Mouse (Mus musculus) kidney, adult 18-20 months (tissue): ENCODE results near the gene Dnajc4.
A peak's percentile ranks its signal among the peaks of the same experiment; 100 is the strongest.
"Not testable (repeated sequence)": the region's sequence is repeated elsewhere in the genome, so short reads cannot be mapped to it uniquely, and the experiment has no call there.

Source experiments
- DNase-seq: peaks from one replicate; pipeline ENCODE4 v3.0.0; 2021

Gene Dnajc4

DNA sequence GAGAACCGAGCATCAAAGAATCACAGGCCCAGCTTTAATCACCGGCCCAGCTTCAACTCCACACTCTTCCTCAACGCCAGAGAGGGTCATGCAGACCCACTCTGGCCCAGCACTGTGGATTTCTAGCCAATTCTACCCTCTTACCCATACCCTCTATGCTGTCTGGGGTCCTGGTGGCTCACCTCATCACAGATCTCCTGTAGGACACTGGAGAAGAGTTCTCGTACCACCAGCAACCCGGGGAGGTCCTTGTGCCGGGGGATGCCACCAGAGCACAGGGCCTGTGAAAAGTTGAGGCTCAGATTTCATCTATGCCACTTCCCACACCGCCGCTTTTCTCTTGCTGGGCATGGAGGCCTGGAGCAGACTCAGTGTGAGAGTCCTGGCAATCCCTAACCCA lies 2.1 kb upstream of the Dnajc4 start:
- DNase-seq: no peak

DNA sequence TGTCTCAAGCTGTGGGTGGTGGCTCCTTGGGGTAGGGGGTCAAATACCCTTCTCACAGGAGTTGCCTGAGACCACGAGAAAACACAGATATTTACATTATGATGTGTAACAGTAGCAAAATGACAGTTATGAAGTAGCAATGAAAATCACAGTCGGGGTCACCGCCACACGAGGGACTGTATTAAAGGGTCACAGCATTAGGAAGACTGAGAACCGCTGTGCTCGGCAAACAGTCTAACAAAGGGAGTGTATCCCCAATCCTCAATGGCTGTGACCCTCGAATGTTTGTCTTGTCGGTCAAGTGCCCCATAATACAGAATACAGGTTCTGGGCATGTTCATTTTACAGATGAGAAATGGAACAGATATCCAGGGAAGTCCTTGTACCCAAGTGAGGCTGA lies 1.6 kb upstream of the Dnajc4 start:
- DNase-seq: no peak

DNA sequence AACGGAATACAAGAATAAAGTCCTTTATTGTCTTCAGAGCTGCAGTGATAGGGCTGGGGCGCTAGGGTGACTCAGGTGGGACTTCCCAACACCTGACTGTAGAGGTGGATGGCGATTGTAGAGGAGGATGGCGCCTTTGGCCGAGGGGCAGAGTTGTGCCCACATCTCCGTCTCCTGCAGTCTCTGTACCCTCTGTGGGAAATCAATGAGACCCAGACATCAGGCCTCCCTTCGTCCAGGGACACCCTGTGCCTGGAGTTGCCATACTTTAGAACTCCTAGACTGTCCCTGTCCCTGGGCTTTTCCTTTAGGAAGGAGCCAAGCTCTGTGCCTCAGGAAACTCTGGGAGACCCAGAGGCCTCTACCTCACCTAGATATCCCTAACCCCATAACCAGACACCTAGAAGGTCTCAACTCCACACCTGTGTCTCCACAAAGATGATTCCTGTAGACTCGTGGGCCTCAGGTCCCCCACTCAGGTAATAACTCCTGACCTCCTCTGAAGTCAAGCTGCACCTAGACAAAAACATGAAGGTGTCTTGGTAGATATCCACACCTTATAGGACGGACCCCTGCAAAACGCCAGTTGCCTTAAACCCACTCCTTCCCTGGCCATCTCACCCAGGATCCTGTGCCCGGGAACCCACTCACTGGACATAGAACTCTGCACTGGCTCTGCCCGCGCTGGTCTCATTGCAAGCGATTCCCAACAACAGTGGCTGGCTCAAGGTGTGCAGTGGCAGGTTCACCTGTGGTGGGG lies 819 bp upstream of the Dnajc4 start:
- no peak for DNase-seq

DNA sequence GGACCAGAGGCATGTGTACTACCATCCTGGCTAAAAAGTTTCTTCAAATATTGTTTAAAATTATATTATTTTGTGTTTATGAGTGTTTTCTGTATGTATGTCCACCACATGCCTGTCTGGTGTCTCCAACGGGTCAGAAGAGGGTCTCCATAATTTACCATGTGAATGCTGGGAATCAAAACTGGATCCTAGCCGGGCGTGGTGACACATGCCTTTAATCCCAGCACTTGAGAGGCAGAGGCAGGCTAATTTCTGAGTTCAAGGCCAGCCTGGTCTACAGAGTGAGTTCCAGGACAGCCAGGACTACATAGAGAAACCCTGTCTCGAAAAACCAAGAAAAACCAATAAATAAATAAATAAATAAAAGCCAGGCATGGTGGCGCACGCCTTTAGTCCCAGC lies 1.2 kb downstream of the Dnajc4 start:
- DNase-seq: not testable (repeated sequence)

DNA sequence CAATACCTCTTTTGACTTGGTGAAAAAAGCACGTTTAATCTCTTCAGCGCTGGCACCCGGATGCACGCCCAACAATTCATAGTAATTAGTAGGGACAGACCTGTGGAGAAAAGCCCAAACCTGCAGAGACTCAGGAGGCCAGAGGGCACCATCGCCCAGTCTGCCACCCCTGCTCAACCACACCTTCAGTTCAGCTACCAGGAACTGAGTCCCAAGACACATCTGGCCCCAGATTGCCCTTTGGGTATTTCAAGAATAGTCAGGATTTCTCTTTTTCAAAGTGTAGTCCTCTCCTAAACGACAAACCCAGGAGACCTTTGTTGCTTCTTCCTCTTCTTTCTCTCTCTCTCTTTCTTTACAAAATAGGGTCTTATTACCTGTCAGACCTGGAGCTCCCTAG lies 1.7 kb downstream of the Dnajc4 start:
- DNase-seq: no peak

DNA sequence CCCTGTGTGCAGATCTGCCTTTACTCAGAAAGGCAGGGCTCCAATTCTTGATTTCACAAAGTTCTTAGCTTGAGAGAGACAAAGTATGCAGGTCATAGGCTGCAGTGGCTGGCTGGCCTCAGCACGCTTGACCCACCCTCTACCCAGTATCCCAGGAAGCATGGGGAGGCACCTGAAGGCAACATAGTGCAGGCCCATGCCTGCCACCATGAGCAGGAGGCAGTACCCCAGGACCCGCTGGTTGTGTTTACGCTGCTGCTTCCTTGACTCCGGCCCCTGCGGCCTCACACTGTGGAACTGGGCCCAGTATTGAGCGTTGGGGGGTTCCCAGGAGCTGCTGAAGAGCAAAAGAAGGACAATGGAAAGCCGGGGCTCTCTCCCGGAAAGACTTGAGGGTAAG lies 3.1 kb downstream of the Dnajc4 start:
- DNase-seq: no peak

DNA sequence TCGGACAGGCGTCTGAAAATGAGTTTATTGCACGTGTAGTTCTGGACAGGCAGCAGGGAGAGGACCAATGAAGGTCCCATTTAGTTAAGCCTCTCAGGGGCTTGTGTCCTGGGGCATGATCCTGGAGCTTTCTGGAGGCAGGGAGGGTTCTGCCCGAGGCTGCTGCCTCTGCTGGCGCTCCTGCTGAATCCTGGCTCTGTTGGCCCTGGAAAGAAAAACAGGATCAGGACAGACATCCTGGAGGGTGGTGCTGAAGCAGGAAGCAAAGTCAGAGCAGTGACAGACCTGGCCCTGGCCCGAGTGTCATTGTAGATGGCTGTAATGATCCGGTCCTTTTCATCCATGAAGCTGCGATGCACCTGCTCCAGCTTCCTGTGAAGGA lies 4.5 kb downstream of the Dnajc4 start:
- DNase-seq: no peak

DNA sequence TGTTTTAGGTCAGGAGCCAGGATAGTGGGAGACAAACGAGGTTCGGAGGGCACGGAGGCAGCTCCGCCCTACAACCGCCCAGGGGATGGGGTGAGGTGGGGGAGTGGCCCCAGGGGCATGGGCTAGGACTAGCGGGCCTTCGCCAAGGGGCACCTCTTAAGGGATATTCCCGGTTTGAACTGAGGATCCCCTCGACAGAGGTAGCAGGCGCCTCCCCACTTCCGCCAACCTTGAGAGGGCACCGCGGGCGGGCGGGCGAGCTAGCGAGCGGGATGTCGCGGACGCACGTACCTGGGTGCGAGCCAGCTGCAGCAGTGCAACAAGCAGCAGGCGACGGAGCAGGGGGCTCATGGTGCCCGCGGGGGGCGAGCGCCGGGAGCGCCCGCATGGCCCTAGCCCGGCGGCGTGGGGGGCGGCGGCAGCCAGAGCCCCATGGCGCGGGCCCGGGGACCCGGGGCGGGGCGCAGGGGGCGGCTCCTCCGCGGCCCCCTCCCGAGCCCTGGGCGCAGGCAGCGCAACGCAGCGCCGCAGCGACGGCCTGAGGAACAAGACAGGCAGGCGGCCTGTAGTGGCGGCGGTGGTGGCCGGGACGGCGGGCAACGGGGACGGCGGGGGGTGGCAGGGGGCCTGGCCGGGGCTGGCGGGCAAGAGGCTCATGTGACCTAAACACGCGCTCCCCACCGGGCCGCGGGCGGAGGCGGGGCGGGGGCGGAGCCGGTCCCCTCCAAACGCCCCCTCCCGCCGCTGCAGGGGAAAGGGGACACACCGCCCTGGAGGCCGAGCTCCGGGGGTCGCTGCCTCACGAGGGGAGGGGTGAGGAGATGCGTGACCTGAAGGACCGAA lies 5.1 kb downstream of the Dnajc4 start, which contains the start of gene Vegfb:
Gene Vegfb, minus strand, starts transcription at position 591 of the 843 bp plus-strand sequence.
- DNase-seq: peak; percentile 82

DNA sequence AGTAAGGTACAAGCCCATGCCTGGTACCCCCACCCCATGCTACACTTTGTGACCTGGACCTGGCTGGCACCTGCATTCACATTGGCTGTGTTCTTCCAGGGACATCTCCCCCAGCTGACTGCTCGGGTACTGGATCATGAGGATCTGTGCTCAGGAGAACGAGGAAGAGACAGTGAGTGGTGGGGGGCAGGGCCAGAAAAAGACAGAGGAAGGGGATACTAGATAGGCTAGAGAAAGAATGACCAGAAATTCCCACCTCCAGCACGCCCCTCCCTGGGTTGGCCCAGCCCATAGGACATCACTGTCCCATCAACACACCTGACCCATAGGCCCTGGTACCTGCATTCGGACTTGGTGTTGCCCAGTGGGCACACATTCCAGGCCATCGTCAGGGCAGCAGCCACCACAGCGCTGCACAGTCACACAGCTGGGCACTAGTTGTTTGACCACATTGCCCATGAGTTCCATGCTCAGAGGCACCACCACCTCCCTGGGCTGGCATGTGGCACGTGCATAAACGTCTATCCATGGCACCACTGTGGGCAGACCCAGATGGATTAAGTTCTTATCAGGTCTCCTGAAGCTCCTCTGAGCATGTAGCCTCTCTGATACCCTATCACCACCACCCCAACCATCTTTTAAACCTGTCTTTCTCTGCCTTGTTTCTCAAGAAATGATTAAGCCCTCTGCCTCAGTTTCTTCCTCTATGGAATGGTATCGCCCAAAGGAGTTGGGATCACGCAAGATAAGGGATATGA lies 6.2 kb downstream of the Dnajc4 start:
- no peak for DNase-seq

DNA sequence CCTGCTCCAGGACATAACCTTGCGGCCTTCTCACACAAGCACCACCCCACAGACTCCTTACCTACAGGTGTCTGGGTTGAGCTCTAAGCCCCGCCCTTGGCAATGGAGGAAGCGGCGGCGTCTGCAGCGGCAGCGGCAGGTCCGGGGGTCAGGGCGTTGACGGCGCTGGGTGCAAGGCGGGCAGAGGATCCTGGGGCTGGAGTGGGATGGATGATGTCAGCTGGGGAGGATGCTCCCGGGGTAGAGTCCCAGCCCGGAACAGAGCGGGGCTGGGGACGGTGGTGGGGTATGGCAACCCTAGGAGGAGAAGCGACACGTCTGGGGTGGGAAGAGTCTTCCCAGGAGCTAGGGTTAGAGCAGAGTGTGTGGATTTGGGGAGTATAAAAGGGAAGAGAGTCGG lies 7.1 kb downstream of the Dnajc4 start:
- no peak for DNase-seq

DNA sequence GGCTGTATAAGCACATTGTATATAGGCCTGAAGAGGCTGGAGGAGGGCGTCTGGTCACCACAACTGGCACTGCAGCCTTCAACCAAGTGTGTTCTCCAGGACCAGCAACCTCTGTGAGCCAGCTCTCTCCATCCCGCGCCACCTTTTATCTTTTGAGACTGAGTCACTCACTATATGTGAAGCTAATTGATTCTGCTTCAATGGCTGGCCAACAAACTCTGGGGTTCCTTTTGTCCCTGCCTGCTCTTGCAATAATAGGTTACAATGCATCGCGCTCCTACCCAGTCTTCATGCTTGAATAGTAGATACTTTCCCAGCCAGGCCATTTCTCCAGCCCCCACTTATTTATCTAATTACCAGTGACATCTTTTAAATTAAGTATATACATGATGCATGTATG lies 8.8 kb downstream of the Dnajc4 start:
- DNase-seq: no peak

DNA sequence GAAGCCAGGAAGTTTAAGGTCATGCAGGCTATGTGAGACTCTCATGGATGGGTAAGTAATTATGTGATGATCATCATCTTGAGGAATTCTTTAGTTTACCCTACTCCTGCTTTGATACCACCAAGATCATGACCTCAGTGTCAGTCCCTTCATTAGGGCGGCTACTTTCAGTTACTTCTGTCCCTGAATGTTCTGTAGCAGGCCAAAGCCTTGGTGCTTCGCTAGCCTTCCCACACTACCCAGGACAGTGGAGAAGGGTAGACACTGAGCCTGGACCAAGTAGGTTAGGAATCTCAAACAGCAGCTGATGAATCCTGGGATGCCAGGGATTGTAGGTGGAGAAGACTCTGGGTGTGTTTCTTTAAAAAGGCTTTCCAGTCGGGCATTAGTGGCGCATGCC lies 10.9 kb downstream of the Dnajc4 start:
- no peak for DNase-seq

DNA sequence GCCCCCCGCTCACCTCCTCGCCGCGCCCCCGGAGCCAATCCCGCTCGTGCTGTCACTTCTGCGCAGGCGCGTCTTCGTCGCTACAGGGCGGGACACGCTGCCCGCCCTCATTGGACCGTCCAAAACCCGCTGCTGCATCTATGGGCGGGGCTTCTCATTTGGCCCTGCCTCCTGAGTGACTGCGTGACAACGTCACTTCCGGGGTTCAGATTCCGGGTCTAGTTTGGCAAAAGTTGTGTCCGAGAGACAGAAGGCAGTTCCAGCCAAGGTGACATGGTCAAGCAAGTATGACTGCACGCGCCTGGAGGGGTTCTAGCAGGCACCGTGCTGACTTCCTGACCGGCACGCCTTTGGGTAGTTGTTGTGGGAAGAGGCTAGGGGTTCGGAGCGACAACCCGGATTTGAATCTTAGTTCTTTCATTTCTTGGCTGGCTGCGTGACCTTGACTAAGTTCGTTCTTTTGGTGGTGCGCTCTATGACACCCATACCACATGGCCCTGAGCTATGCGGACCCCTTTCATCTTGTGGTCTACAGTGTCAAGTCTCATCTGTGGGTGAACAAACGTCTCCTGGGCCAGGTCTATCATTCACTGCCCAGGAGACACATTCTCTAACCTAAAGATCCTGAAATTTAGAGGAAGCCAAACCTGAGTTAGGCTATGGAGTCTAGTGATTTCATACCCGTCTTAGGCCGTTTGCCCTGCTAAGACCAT lies 11.8 kb downstream of the Dnajc4 start, which contains the start of gene Fkbp2:
Gene Fkbp2, minus strand, starts transcription at position 121 of the 713 bp plus-strand sequence.
- DNase-seq: peak; percentile 99

DNA sequence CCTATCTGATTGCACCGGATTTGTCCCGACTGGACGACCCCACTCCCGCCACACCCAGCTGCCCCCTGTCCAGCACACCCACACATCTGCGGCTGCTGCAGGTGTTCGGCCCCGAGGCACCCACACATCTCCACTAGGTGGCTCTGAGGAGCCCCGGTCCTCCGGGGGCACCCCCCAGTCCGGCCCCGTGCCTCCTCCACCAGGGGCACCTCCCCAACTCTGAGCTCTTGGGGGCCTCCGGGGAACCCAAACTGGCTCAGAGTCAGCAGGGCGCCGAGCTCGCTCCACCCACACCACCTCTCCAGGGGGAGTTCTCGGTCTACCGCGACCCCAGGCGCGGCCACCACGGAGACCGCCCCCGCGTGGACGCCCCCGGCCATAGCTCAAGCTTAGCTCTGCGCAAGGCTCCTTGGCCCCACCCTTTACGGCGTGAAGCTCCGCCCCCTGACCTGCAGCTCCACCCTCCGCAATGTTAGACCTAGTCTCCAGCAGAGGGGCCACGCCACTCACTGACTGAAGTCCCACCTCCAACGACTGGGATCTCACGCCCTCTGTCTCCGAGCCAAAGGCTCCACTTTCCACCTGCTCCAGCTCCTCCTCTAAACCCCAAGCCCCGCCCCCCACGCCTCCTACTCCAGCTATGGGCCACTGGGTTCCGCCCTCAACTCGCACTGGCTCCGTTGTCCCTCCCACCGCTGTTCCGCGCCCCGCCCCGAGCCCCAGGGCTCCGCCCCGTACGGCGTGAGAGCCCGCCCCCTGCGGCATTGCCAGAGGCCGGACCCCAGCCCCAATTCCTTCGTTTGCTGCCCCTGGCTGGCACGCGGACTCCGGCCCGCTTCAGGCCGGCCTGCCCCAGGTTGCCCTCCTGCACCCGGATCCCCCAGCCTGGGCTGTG lies 12.6 kb downstream of the Dnajc4 start:
- peak; percentile 99 for DNase-seq

DNA sequence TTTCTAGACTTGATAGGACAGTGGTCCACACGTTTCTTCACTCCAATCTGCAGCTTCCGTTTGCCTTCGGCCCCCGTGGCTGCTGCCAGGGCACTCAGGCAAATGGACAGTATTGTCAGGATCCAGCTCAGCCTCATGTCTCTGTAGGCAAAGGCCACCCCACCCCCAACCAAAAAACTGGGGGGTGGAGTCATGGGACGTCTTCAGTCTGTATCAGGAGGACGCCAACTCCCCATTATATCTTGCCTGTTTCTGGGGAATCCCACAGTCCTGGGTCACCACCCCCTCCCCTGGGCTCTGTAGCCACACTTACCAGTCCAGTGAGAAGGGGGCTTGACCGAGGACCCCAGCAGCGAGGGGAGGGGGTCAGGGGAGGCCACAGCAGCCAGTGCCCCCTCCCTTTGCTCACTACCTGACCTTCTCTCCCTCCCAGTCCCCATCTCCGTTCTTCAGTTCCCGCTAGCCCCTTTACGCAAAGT lies 13.3 kb downstream of the Dnajc4 start:
- DNase-seq: no peak

DNA sequence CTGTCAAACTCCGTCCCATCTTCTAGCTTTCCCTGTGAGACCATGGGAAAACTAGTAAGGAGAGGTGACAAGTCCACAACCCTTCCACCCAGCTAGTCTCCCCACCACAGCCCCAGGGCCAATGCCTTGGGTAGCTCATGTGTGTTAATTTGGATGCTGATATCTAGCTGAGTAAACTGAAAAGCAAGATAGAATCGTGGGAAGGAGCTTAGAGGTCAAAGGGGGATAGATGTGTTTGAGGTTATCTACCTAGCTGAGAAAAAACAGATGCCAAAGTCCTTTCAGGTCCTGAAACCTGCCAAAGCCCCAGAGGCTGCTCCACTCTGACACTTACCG lies 13.8 kb downstream of the Dnajc4 start:
- no peak for DNase-seq

DNA sequence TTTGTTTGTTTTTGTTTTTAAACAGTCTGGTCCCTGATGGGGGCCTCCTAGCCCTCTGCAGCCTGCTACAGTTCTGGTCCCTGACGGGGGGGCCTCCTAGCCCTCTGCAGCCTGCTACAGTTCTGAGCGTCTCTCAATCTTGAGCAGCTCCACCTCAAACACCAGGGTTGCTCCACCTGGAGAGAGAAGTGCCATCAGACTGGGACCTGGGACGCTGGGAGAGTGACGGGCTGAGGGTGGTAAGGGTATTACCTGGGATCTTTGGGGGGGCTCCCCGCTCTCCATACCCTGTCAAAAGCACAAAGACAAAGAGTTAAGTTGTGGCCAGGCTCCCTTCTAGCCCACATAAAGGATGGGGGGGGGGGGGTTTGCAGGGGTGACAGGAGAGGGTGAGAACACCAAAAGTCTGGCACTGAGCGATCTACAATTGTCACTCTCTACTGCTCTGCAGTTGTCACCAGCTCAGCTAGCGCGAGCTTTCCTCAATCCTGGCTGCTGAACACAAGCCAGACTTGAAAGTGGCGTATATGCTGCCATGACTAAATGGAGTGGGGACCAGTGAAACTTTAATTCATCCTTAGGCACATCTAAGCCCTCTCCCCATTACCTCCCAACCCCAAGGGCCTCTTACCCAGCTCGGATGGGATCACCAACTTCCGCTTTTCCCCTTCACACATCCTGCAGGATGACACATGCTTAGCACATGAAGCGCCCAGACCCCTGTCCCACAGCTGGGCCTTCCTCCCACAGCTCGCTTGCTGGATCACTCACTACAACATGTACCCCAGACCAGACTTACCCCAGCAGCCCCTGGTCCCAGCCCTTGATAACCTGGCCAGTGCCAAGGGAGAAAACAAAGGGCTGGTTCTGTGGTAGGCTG lies 14.4 kb downstream of the Dnajc4 start:
- no peak for DNase-seq

DNA sequence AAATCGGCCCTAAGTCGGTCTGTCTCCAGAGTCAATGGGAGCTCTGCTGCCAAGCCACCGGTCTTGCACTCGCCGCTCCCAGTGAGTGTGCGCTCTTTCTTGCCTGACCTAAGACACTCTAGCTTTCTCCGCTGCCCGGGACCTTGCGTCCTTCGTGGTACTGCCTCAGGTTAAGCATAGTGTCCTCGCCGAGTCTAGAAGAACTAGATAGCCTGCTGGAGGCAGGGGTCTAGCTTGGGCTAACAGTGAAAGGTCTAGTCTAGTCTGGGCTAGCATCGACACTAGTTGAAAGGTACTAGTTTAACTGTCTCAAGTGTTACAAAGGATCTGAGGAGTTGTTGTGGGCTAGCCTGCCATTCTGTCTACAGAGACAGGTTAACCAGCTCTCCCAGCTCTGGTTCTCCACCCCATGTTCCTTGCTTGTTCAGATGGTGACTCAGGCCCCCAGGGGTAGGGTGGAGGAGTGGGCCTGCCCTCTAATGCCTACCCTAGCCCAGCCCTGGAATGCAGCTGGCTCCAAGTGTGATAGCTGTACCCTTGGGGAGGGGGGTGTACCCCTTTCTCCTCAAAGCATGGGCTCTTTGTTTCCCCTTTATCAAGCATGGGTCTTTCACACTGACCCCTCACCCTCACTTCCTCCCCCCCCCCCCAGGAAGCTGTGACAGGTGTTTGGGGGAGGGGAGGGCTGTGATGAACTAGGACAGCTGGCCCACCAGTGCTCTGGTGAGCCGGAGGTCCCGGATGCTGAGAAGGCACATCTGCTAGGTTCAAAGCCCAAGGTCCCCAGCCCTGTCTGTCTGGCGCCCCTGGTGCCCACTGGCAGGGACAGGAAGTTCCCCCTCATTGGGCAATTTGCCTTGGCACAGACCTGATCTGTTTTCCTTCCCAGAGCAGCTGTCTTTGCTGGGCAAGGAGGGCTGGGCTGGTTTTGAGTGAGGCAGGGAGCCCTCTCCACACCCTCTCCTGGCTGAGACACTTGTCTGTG lies 16.5 kb downstream of the Dnajc4 start, which contains the start of gene Plcb3:
Gene Plcb3, minus strand, starts transcription at position 934 of the 985 bp plus-strand sequence.
- peak; percentile 65 for DNase-seq
